Mouse (Mus musculus) MEL (cell line): Measurements from ENCODE around the gene Pigm. TPM values are rescaled to one million over a fixed set of nuclear protein-coding genes. Genes with fewer than 3 reads are reported as not detected.

Experiments used
- DNase-seq: peaks from one replicate; pipeline ENCODE4 v3.0.0; 2011; ENCODE audit warnings: low read depth, low spot score
- H3K27ac ChIP-seq: 2 replicates; pipeline ENCODE4 v1.5.1; 2012; ENCODE audit warnings: low read depth, mild to moderate bottlenecking, control low read depth, low read length, moderate library complexity; ENCODE audit not compliant: control insufficient read depth
- H3K27me3 ChIP-seq, 2 experiments: fragments of 150-350 bp in 1 of 2; sonication (generic) in 1 of 2; 2 replicates each; pipeline ENCODE4 v1.6.1; 2012; ENCODE audit warnings: low read length in 2 of 2, mild to moderate bottlenecking in 2 of 2, improper control_type of control experiment in 1 of 2, moderate library complexity in 1 of 2; ENCODE audit not compliant: insufficient read depth in 2 of 2, control insufficient read depth in 1 of 2
- H3K36me3 ChIP-seq, 2 experiments: 2 replicates each; pipeline ENCODE4 v1.6.1; 2012 to 2014; ENCODE audit warnings: low read length in 2 of 2, improper control_type of control experiment in 1 of 2, inconsistent platforms in 1 of 2, mild to moderate bottlenecking in 1 of 2; ENCODE audit not compliant: insufficient read depth in 2 of 2, control insufficient read depth in 1 of 2
- H3K4me1 ChIP-seq, 2 experiments: fragments of 150-350 bp in 1 of 2; sonication (generic) in 1 of 2; 2 replicates each; pipeline ENCODE4 v1.6.1; 2012; ENCODE audit warnings: low read length in 2 of 2, improper control_type of control experiment in 1 of 2, mild to moderate bottlenecking in 1 of 2; ENCODE audit not compliant: insufficient read depth in 2 of 2, control insufficient read depth in 1 of 2
- H3K4me3 ChIP-seq, 2 experiments: fragments of 150-350 bp in 1 of 2; sonication (generic) in 1 of 2; 2 replicates each; pipeline ENCODE4 v1.5.1; 2012; ENCODE audit warnings: low read depth in 2 of 2, low read length in 2 of 2, mild to moderate bottlenecking in 2 of 2, moderate library complexity in 2 of 2, control low read depth in 1 of 2, improper control_type of control experiment in 1 of 2; ENCODE audit not compliant: control insufficient read depth in 1 of 2, insufficient read depth in 1 of 2
- H3K79me2 ChIP-seq: 2 replicates; pipeline ENCODE4 v1.6.1; 2012; ENCODE audit warnings: mild to moderate bottlenecking, low read length, moderate library complexity; ENCODE audit not compliant: control insufficient read depth, poor library complexity, insufficient read depth
- H3K9ac ChIP-seq: 2 replicates; pipeline ENCODE4 v1.6.1; 2012; ENCODE audit warnings: low read depth, mild to moderate bottlenecking, control low read depth, low read length, moderate library complexity; ENCODE audit not compliant: control insufficient read depth, poor library complexity, severe bottlenecking
- H3K9me3 ChIP-seq: fragments of 150-350 bp; sonication (generic); replicated peaks from 2 replicates; pipeline ENCODE4 v1.6.1; 2012; ENCODE audit warnings: mild to moderate bottlenecking, low read length, improper control_type of control experiment, moderate library complexity; ENCODE audit not compliant: insufficient read depth
- BHLHE40 ChIP-seq: IDR thresholded peaks from 2 replicates; pipeline ENCODE4 v1.6.1; 2012; ENCODE audit warnings: low read depth, mild to moderate bottlenecking, inconsistent platforms, low read length, improper control_type of control experiment, borderline replicate concordance
- CTCF ChIP-seq, 3 experiments: IDR thresholded peaks in 2 of 3; conservative IDR thresholded peaks in 1 of 3; 2 replicates each; pipeline ENCODE4 v1.5.1; 2011 to 2012; ENCODE audit warnings: low read length in 3 of 3, low read depth in 2 of 3, mild to moderate bottlenecking in 2 of 3, improper control_type of control experiment in 1 of 3, inconsistent platforms in 1 of 3, mixed read lengths in 1 of 3, moderate library complexity in 1 of 3; ENCODE audit not compliant: control insufficient read depth in 1 of 3, insufficient read depth in 1 of 3, poor library complexity in 1 of 3, severe bottlenecking in 1 of 3
- E2F4 ChIP-seq: IDR thresholded peaks from 2 replicates; pipeline ENCODE4 v1.6.1; 2011; ENCODE audit warnings: low read depth, low read length, improper control_type of control experiment, borderline replicate concordance
- ELF1 ChIP-seq: IDR thresholded peaks from 2 replicates; pipeline ENCODE4 v1.6.1; 2014; ENCODE audit warnings: low read depth, mild to moderate bottlenecking, inconsistent platforms, low read length, improper control_type of control experiment, moderate library complexity
- EP300 ChIP-seq, 2 experiments: IDR thresholded peaks; 2 replicates each; pipeline ENCODE4 v1.6.1; 2011; ENCODE audit warnings: improper control_type of control experiment in 2 of 2, low read length in 2 of 2, low read depth in 1 of 2, mild to moderate bottlenecking in 1 of 2
- ETS1 ChIP-seq: IDR thresholded peaks from 2 replicates; pipeline ENCODE4 v1.6.1; 2012; ENCODE audit warnings: low read depth, mild to moderate bottlenecking, inconsistent platforms, low read length, improper control_type of control experiment, moderate library complexity
- GABPA ChIP-seq: IDR thresholded peaks from 2 replicates; pipeline ENCODE4 v1.6.1; 2012; ENCODE audit warnings: low read depth, mild to moderate bottlenecking, inconsistent platforms, low read length, improper control_type of control experiment, moderate library complexity
- GATA1 ChIP-seq: IDR thresholded peaks from 2 replicates; pipeline ENCODE4 v1.6.1; 2011; ENCODE audit warnings: low read depth, low read length, improper control_type of control experiment
- HCFC1 ChIP-seq: IDR thresholded peaks from 2 replicates; pipeline ENCODE4 v1.6.1; 2012; ENCODE audit warnings: low read depth, mild to moderate bottlenecking, inconsistent platforms, low read length, improper control_type of control experiment, moderate library complexity
- KAT2A ChIP-seq: conservative IDR thresholded peaks from 2 replicates; pipeline ENCODE4 v1.6.1; 2012; ENCODE audit warnings: low read depth, low read length, improper control_type of control experiment, inconsistent platforms
- MAX ChIP-seq: IDR thresholded peaks from 2 replicates; pipeline ENCODE4 v1.6.1; 2011; ENCODE audit warnings: low read length, improper control_type of control experiment
- MAZ ChIP-seq: IDR thresholded peaks from 2 replicates; pipeline ENCODE4 v1.6.1; 2012; ENCODE audit warnings: low read depth, mild to moderate bottlenecking, inconsistent platforms, low read length, improper control_type of control experiment
- MEF2A ChIP-seq: IDR thresholded peaks from 2 replicates; pipeline ENCODE4 v1.6.1; 2014; ENCODE audit warnings: low read depth, mild to moderate bottlenecking, inconsistent platforms, low read length, improper control_type of control experiment; ENCODE audit not compliant: poor library complexity, insufficient replicate concordance, severe bottlenecking; ENCODE audit errors: extremely low read depth
- MYB ChIP-seq: IDR thresholded peaks from 2 replicates; pipeline ENCODE4 v1.6.1; 2011; ENCODE audit warnings: mild to moderate bottlenecking, low read depth, low read length, improper control_type of control experiment
- MYC ChIP-seq: IDR thresholded peaks from 2 replicates; pipeline ENCODE4 v1.6.1; 2011; ENCODE audit warnings: low read depth, mild to moderate bottlenecking, low read length, improper control_type of control experiment, moderate library complexity
- NELFE ChIP-seq: IDR thresholded peaks from 2 replicates; pipeline ENCODE4 v1.6.1; 2011; ENCODE audit warnings: low read depth, low read length, improper control_type of control experiment
- NRF1 ChIP-seq: IDR thresholded peaks from 2 replicates; pipeline ENCODE4 v1.6.1; 2014; ENCODE audit warnings: low read depth, mild to moderate bottlenecking, inconsistent platforms, low read length, improper control_type of control experiment, moderate library complexity; ENCODE audit not compliant: poor library complexity, insufficient read depth, severe bottlenecking
- POLR2AphosphoS2 ChIP-seq: IDR thresholded peaks from 2 replicates; pipeline ENCODE4 v1.6.1; 2011; ENCODE audit warnings: low read length, improper control_type of control experiment
- RAD21 ChIP-seq: IDR thresholded peaks from 2 replicates; pipeline ENCODE4 v1.6.1; 2011; ENCODE audit warnings: mild to moderate bottlenecking, low read depth, low read length, improper control_type of control experiment
- SIN3A ChIP-seq: IDR thresholded peaks from 2 replicates; pipeline ENCODE4 v1.6.1; 2012; ENCODE audit warnings: low read length, improper control_type of control experiment, inconsistent platforms
- SMC3 ChIP-seq: IDR thresholded peaks from 2 replicates; pipeline ENCODE4 v1.6.1; 2011; ENCODE audit warnings: low read depth, low read length, improper control_type of control experiment
- TBP ChIP-seq: IDR thresholded peaks from 2 replicates; pipeline ENCODE4 v1.8.0; 2011; ENCODE audit warnings: low read depth, low read length, improper control_type of control experiment
- TCF12 ChIP-seq: IDR thresholded peaks from 2 replicates; pipeline ENCODE4 v1.6.1; 2014; ENCODE audit warnings: low read depth, mild to moderate bottlenecking, inconsistent platforms, low read length, improper control_type of control experiment, moderate library complexity
- USF2 ChIP-seq, 2 experiments: IDR thresholded peaks; 2 replicates each; pipeline ENCODE4 v1.6.1; 2011 to 2012; ENCODE audit warnings: improper control_type of control experiment in 2 of 2, low read length in 2 of 2, borderline replicate concordance in 1 of 2, inconsistent platforms in 1 of 2, low read depth in 1 of 2, mild to moderate bottlenecking in 1 of 2; ENCODE audit not compliant: insufficient read depth in 1 of 2
- ZKSCAN1 ChIP-seq: IDR thresholded peaks from 2 replicates; pipeline ENCODE4 v1.6.1; 2012; ENCODE audit warnings: low read depth, mild to moderate bottlenecking, inconsistent platforms, low read length, improper control_type of control experiment, moderate library complexity
- ZMIZ1 ChIP-seq: IDR thresholded peaks from 2 replicates; pipeline ENCODE4 v1.6.1; 2012; ENCODE audit warnings: low read depth, mild to moderate bottlenecking, inconsistent platforms, low read length, improper control_type of control experiment, moderate library complexity
- ZNF384 ChIP-seq: IDR thresholded peaks from 2 replicates; pipeline ENCODE4 v1.6.1; 2012; ENCODE audit warnings: low read depth, mild to moderate bottlenecking, inconsistent platforms, low read length, improper control_type of control experiment
- polyA plus RNA-seq, 2 experiments: library from polyadenylated mRNA; stranded (reverse) in 1 of 2; unstranded in 1 of 2; fragments of >175 nt in 1 of 2; fragments of >200 nt in 1 of 2; gene quantifications; 2 replicates each; pipeline versions ENCODE4 v1.2.1 to v1.2.4; 2012; ENCODE audit warnings: low replicate concordance in 2 of 2, low read depth in 1 of 2; ENCODE audit not compliant: insufficient read length in 2 of 2, insufficient read depth in 1 of 2, missing spikeins in 1 of 2
- total RNA-seq: library from RNA; depleted of rRNA; stranded (reverse); fragments of 300-350 nt; gene quantifications from 2 replicates; pipeline ENCODE4 v1.2.3, GENCODE M21; 2012

The Pigm gene
- total and polyA plus RNA-seq, 3 experiments: 8.6 to 11.3 TPM; not detected in 1

DNA sequence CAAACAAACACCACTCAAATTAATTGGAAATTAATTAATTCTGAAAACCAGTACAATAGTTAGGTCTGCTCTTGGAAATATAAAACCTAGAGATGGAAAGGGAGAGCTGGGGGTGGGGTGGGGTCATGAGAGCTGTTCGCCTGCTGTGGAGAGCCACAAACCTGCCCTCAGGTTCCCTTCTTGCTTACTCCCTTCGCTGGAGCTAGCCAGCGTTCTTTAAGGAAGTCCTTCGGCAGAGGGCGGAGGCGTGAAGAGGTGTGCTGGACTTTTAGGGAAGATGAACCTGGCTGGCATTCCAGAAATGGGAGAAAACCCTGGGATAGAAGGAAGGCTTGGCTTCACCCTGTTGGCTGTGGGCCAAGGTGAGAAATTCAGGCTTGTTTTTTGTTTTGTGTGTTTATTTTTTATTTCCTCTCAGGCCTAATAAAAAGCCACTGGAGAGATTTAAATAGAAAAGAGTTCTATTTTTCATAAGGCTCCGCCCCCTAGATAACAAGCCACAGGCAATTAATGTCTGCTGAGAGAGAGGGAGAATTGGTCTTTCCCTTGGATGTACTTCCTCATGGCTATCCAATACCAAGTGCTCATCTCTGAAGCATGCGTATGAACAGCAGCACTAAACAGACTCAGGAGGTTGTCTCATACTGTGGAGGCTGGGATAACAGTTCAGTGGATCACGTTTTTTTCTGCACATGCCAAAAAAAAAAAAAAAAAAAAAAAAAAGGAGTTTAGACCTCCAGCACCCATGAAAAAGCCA is 20.8 kb downstream of the Pigm start (continued):
- TF ChIP-seq CTCF (IDR thresholded peaks at IDR 0.05 in 2 of 3, conservative IDR thresholded peaks at IDR 0.05 in 1 of 3; ENCODE audit: control insufficient read depth in 1 of 3, insufficient read depth in 1 of 3, low read depth in 2 of 3, low read length in 3 of 3, poor library complexity in 1 of 3, severe bottlenecking in 1 of 3) (no peak), ELF1 (no peak), BHLHE40 (no peak), MYB (no peak), SIN3A (no peak), GABPA (no peak), POLR2AphosphoS2 (no peak), RAD21 (no peak), USF2 (IDR thresholded peaks at IDR 0.05; ENCODE audit: borderline replicate concordance in 1 of 2, insufficient read depth in 1 of 2, low read depth in 1 of 2, low read length in 2 of 2) (no peak), TBP (no peak), HCFC1 (no peak), KAT2A (no peak), EP300 (IDR thresholded peaks at IDR 0.05; ENCODE audit: low read depth in 1 of 2, low read length in 2 of 2) (peak in 1 of 2 experiments; percentile 13; a peak in 1 of 4 replicates), MYC (no peak), E2F4 (no peak), ETS1 (no peak), NRF1 (peak; percentile 44; the same call in 1 of the 2 replicates)

DNA sequence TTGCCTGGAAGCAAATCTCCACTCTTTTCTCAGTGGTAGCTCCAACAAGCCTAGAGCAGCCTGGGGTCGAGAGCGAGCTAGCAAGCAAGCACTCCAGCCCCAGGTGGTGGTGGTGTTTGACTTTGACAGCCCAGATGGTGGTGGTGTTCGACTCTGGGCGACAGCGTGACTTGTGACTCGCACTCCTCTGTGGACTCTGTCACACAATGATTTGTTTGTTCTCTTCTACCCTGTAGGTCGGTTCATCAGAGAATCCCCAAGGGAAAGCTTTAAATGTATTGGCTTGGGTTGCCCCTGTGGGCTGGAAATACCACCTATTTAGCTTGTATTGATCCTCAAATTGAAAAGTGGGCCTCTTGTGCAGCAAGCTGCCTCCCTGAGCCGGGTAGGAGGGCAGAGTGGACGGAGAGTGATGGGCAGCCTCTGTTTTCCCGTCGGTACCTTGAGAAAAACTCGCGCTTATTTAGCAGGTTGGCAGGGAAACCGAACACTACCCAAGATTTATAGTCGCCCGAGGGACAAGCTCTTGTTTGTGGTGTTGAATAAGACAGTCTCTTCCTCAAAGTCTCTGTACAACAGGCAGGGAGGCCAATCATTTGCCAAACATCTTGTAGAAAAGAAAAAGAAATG is 29.8 kb downstream of the Pigm start:
- no peak overlapping the region for H3K9ac ChIP-seq
- TF ChIP-seq MYC (no peak), NELFE (no peak), SMC3 (no peak), MYB (no peak), MAZ (no peak), MEF2A (no peak), ZKSCAN1 (no peak), MAX (no peak), GATA1 (no peak), TCF12 (no peak), CTCF (IDR thresholded peaks at IDR 0.05 in 2 of 3, conservative IDR thresholded peaks at IDR 0.05 in 1 of 3; ENCODE audit: control insufficient read depth in 1 of 3, insufficient read depth in 1 of 3, low read depth in 2 of 3, low read length in 3 of 3, poor library complexity in 1 of 3, severe bottlenecking in 1 of 3) (no peak), ELF1 (no peak), ZNF384 (no peak), EP300 (IDR thresholded peaks at IDR 0.05; ENCODE audit: low read depth in 1 of 2, low read length in 2 of 2) (no peak), ZMIZ1 (no peak), E2F4 (no peak)
- TF ChIP-seq, all 39 proteins: peak for 0
- Histone ChIP-seq H3K36me3 (no peaks in the 10 kb centered on the region), H3K27me3 (peaks cover 2 to 6% of the 10 kb centered on the region in 2 experiments; a peak in 3 of 4 replicates), H3K4me3 (no peak overlapping the region), H3K4me1 (no peaks in the 10 kb centered on the region), H3K27ac (no peak overlapping the region), H3K9me3 (no peaks in the 10 kb centered on the region), H3K79me2 (no peaks in the 10 kb centered on the region)
- no peak for DNase-seq
